Mouse (Mus musculus) lung, embryonic 14.5 days (tissue): ENCODE data around the gene Mki67. TPM values are rescaled to one million over a fixed set of nuclear protein-coding genes. Genes with fewer than 3 reads are reported as not detected.

Experiments used
- ATAC-seq: fragments of 200-750 bp; cut with Nextera tagmentation; 2 replicates; pipeline ENCODE4 v1.8.0; 2017; ENCODE audit warnings: mild to moderate bottlenecking, moderate TSS enrichment, moderate library complexity; ENCODE audit not compliant: insufficient read depth
- DNase-seq: peaks from one replicate; pipeline ENCODE4 v3.0.0-alpha.2; 2015
- H3K27ac ChIP-seq: fragments of 300-500 bp; sonication (generic); 2 replicates; pipeline ENCODE4 v1.5.1; 2014; ENCODE audit warnings: low read depth, mild to moderate bottlenecking, moderate library complexity
- H3K27me3 ChIP-seq: fragments of 300-500 bp; sonication (generic); 2 replicates; pipeline ENCODE4 v1.6.1; 2014; ENCODE audit warnings: low read length, control low read depth; ENCODE audit not compliant: insufficient read depth
- H3K36me3 ChIP-seq: fragments of 300-500 bp; sonication (generic); 2 replicates; pipeline ENCODE4 v1.6.1; 2014; ENCODE audit warnings: control low read depth; ENCODE audit not compliant: insufficient read depth
- H3K4me1 ChIP-seq: fragments of 300-500 bp; sonication (generic); 2 replicates; pipeline ENCODE4 v1.6.1; 2014; ENCODE audit warnings: antibody characterized with exemption, control low read depth; ENCODE audit not compliant: insufficient read depth
- H3K4me2 ChIP-seq: fragments of 300-500 bp; sonication (generic); 2 replicates; pipeline ENCODE4 v1.6.1; 2014; ENCODE audit warnings: mild to moderate bottlenecking
- H3K4me3 ChIP-seq: fragments of 300-500 bp; sonication (generic); 2 replicates; pipeline ENCODE4 v1.5.1; 2014; ENCODE audit warnings: low read depth, low read length
- H3K9ac ChIP-seq: fragments of 300-500 bp; sonication (generic); 2 replicates; pipeline ENCODE4 v1.6.1; 2014
- H3K9me3 ChIP-seq: fragments of 300-500 bp; sonication (generic); 2 replicates; pipeline ENCODE4 v1.6.1; 2016; ENCODE audit warnings: low read depth, low read length, control low read depth
- CTCF ChIP-seq: IDR thresholded peaks from 2 replicates; pipeline ENCODE4 v1.5.1; 2016; ENCODE audit warnings: antibody characterized with exemption, low read depth
- WGBS: fragments of 180-500 bp; shearing (Covaris S2); extraction: QIAGEN DNeasy Blood & Tissue Kit; methylation state at CpG from one replicate; pipeline ENCODE4 v1.1.7; 2014; 5-methylcytosine and 5-hydroxymethylcytosine counted together
- polyA plus RNA-seq: library from polyadenylated mRNA; unstranded; fragments of >200 nt; fragmentation: Nextera tagmentation; extraction: Ambion mirVana; gene quantifications from 2 replicates; pipeline ENCODE4 v1.2.1, GENCODE M21; 2014

The Mki67 gene
- polyA plus RNA-seq, 1 experiment from 2014 or later, result 80.7 TPM

DNA sequence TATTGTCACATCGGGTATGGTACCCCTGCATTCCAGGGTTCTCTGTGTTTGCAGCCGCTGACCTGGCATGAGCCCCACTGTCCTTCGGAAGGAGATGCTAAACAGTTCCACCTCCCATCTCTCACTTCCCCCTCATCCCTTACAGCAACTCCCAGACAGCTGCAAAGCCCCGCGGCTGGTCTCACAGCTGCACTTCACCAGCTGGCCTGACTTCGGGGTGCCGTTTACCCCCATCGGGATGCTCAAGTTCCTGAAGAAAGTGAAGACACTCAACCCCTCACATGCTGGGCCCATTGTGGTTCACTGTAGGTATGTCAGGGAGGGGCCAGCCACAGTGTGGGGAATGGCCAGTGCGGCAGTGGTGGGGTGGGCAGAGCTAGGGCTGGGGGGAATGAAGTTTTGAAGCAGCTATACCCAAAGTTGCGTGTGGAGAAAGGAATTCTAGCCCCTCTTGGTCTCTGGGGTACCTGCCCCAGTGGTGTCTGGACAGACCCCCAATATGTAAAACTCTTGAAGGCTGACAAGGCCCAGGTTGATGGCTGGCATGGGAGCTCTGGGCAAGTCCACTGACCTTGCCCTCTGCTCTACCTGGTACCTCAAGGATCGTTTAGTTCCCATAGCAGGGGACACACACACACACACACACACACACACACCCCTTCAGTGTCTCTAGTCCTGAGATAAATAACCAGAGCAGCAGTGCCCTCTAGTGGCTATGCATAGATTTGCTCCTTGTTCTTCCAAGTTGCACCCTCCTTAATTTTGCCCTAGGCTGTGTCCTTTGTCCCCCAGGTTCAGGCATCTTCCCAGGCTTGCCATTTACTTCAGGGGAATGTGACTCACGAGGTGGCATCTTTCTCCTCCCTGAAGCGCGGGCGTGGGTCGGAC lies 47.1 kb downstream of the Mki67 start:
- H3K4me1 ChIP-seq, result no peaks in the 10 kb centered on the region
- H3K36me3 ChIP-seq, result no peaks in the 10 kb centered on the region
- ATAC-seq (peak; percentile 46), DNase-seq (peak; percentile 89)
- H3K4me3 ChIP-seq, result no peak overlapping the region
- TF ChIP-seq CTCF, result peak; percentile 92
- H3K4me2 ChIP-seq, result no peak overlapping the region
- H3K9ac ChIP-seq, result no peak overlapping the region
- H3K9me3 ChIP-seq, result no peaks in the 10 kb centered on the region
- H3K27me3 ChIP-seq, result no peaks in the 10 kb centered on the region
- H3K27ac ChIP-seq, result no peak overlapping the region
- 29% methylated on average over 16 of the region's 16 CpGs for WGBS

- no peaks in the 10 kb centered on the region for H3K27me3 ChIP-seq
- no peak overlapping the region for H3K4me2 ChIP-seq
- TF ChIP-seq CTCF, result no peak
- no peak overlapping the region for H3K4me3 ChIP-seq
- no peak for DNase-seq
- 85% methylated on average over 2 of the region's 2 CpGs for WGBS
- H3K4me1 ChIP-seq, result no peaks in the 10 kb centered on the region
- H3K27ac ChIP-seq, result no peak overlapping the region
- no peak overlapping the region for H3K9ac ChIP-seq
- no peak for ATAC-seq
- no peaks in the 10 kb centered on the region for H3K36me3 ChIP-seq
- no peaks in the 10 kb centered on the region for H3K9me3 ChIP-seq
These were observed 49.8 kb downstream of the Mki67 start for GRCm38 (mm10) chr7:135666314-135666713.

- no peaks in the 10 kb centered on the region for H3K9me3 ChIP-seq
- H3K27me3 ChIP-seq, result no peaks in the 10 kb centered on the region
- no peaks in the 10 kb centered on the region for H3K36me3 ChIP-seq
- H3K9ac ChIP-seq, result no peak overlapping the region
- H3K4me2 ChIP-seq, result no peak overlapping the region
- ATAC-seq (no peak), DNase-seq (no peak)
- H3K4me3 ChIP-seq, result no peak overlapping the region
- no peak for TF ChIP-seq CTCF
- WGBS, result 78% methylated on average over 7 of the region's 7 CpGs
- no peak overlapping the region for H3K27ac ChIP-seq
- no peaks in the 10 kb centered on the region for H3K4me1 ChIP-seq
These were observed 52.0 kb downstream of the Mki67 start for GRCm38 (mm10) chr7:135664211-135664610.

- no peak for DNase-seq
- TF ChIP-seq CTCF, result no peak
These were observed 55.8 kb downstream of the Mki67 start for GRCm38 (mm10) chr7:135660314-135660713.

DNA sequence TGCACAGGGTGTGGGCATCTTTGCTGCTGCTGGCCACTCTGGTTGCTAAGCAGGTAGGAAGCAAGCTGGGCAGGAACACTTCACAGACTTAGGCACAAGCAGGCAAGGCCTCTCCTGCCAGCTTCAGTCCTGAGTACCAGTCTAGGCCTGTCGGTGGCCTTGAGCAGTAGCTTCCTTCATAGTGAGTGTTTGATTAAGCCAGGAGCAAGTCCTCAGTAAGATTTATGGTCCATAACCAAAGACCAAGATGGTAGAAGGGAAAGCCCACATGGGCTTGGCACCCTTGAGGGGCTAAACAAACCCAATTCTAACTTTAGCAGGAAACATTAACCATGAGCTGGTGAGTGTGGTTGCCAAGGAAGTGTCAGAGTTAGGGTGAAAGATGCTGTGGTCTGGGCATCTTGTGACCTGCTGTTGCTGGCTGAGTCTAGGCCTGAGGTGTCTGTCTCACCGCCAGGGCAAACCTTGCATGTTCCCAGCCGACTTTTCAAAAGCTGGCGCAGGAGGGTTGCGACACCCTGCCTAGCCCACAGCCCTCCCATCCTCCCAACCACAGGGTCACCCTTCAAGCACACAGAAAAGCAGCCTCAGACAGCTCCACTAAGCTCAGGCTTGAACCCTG lies 56.7 kb downstream of the Mki67 start:
- ATAC-seq (no peak), DNase-seq (no peak)
- H3K4me2 ChIP-seq, result no peak overlapping the region
- H3K27ac ChIP-seq, result no peak overlapping the region
- H3K36me3 ChIP-seq, result no peaks in the 10 kb centered on the region
- H3K4me1 ChIP-seq, result no peaks in the 10 kb centered on the region
- no peak overlapping the region for H3K9ac ChIP-seq
- H3K9me3 ChIP-seq, result no peaks in the 10 kb centered on the region
- no peak overlapping the region for H3K4me3 ChIP-seq
- TF ChIP-seq CTCF, result no peak
- no peaks in the 10 kb centered on the region for H3K27me3 ChIP-seq
- 74% methylated on average over 5 of the region's 5 CpGs for whole genome bisulfite sequencing

More at GRCm38 (mm10) chr7:135660314-135660713, 55.8 kb downstream of the Mki67 start:
- H3K27ac ChIP-seq, result no peak overlapping the region
- H3K9me3 ChIP-seq, result no peaks in the 10 kb centered on the region
- ATAC-seq, result no peak
- no peaks in the 10 kb centered on the region for H3K36me3 ChIP-seq
- no peaks in the 10 kb centered on the region for H3K27me3 ChIP-seq
- no peaks in the 10 kb centered on the region for H3K4me1 ChIP-seq
- H3K4me3 ChIP-seq, result no peak overlapping the region
- no peak overlapping the region for H3K9ac ChIP-seq
- H3K4me2 ChIP-seq, result no peak overlapping the region

DNA sequence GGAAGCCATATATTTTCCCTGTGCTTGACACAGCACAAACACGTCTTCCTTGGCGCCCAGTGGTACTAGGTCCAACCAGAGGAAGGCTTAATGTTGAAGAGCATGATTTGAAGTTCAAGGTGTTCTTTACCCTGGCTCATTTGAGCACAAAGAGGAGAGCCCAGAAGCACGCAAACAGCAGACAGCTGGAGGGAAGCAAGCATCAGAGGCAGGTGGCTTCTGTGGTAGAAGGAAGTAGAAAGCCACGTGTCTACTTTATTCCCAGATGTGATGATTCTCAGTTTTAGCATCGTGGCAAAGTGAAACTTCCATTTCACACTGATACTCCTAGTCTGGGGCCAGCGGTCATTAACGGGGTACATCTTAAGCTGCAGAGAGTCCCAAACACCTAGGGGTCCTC lies 58.0 kb downstream of the Mki67 start:
- Histone ChIP-seq H3K4me2 (no peak overlapping the region), H3K27ac (no peak overlapping the region), H3K4me1 (no peaks in the 10 kb centered on the region), H3K27me3 (no peaks in the 10 kb centered on the region), H3K36me3 (no peaks in the 10 kb centered on the region), H3K9ac (no peak overlapping the region), H3K4me3 (no peak overlapping the region), H3K9me3 (no peaks in the 10 kb centered on the region)
- DNase-seq (no peak), ATAC-seq (no peak)
- no peak for TF ChIP-seq CTCF
- 78% methylated on average over 7 of the region's 7 CpGs for WGBS

- DNase-seq, result peak; percentile 25
- TF ChIP-seq CTCF, result no peak
- Histone ChIP-seq H3K36me3 (no peaks in the 10 kb centered on the region), H3K4me3 (no peak overlapping the region), H3K27me3 (no peaks in the 10 kb centered on the region), H3K4me1 (0 out of 2 replicates have a peak, but pooled peaks cover 5% of the 10 kb centered on the region), H3K4me2 (no peak overlapping the region), H3K9ac (no peak overlapping the region), H3K9me3 (no peaks in the 10 kb centered on the region), H3K27ac (no peak overlapping the region)
- no peak for ATAC-seq
- 52% methylated on average over 4 of the region's 4 CpGs for WGBS
These were observed 61.0 kb downstream of the Mki67 start for GRCm38 (mm10) chr7:135655113-135655512.
